Mouse (Mus musculus) hindbrain, embryonic 15.5 days (tissue): ENCODE data around the gene Ankar. TPM values are rescaled to one million over a fixed set of nuclear protein-coding genes. Genes with fewer than 3 reads are reported as not detected.

Experiments used
- ATAC-seq: fragments of 200-750 bp; cut with Nextera tagmentation; 2 replicates; pipeline ENCODE4 v1.8.0; 2017; ENCODE audit warnings: low read depth, moderate number of reproducible peaks, moderate TSS enrichment; ENCODE audit not compliant: low FRiP score
- H3K27ac ChIP-seq: fragments of 300-500 bp; sonication (generic); replicated peaks from 2 replicates; pipeline ENCODE4 v1.5.1; 2015; ENCODE audit warnings: mild to moderate bottlenecking, inconsistent platforms
- H3K27me3 ChIP-seq: fragments of 300-500 bp; sonication (generic); 2 replicates; pipeline ENCODE4 v1.6.1; 2015; ENCODE audit warnings: control low read depth, inconsistent platforms
- H3K36me3 ChIP-seq: fragments of 300-500 bp; sonication (generic); 2 replicates; pipeline ENCODE4 v1.6.1; 2015; ENCODE audit warnings: control low read depth, inconsistent platforms
- H3K4me1 ChIP-seq: fragments of 300-500 bp; sonication (generic); replicated peaks from 2 replicates; pipeline ENCODE4 v1.6.1; 2015; ENCODE audit warnings: control low read depth, inconsistent platforms
- H3K4me2 ChIP-seq: fragments of 300-500 bp; sonication (generic); 2 replicates; pipeline ENCODE4 v1.6.1; 2015; ENCODE audit warnings: moderate library complexity, mild to moderate bottlenecking, inconsistent platforms
- H3K4me3 ChIP-seq: fragments of 300-500 bp; sonication (generic); 2 replicates; pipeline ENCODE4 v1.5.1; 2015; ENCODE audit warnings: mild to moderate bottlenecking, inconsistent platforms
- H3K9ac ChIP-seq: fragments of 300-500 bp; sonication (generic); 2 replicates; pipeline ENCODE4 v1.6.1; 2015; ENCODE audit warnings: inconsistent platforms
- H3K9me3 ChIP-seq: fragments of 300-500 bp; sonication (generic); 2 replicates; pipeline ENCODE4 v1.6.1; 2016; ENCODE audit warnings: control low read depth, inconsistent platforms
- WGBS: fragments of 180-500 bp; shearing (Covaris S2); methylation state at CpG from one replicate; pipeline ENCODE4 v1.1.7; 2015; 5-methylcytosine and 5-hydroxymethylcytosine counted together
- polyA plus RNA-seq: library from polyadenylated mRNA; unstranded; fragments of >200 nt; fragmentation: Nextera tagmentation; extraction: Ambion mirVana; gene quantifications from 2 replicates; pipeline ENCODE4 v1.2.1, GENCODE M21; 2015

The Ankar gene
- not detected in 2 replicates for polyA plus RNA-seq

DNA sequence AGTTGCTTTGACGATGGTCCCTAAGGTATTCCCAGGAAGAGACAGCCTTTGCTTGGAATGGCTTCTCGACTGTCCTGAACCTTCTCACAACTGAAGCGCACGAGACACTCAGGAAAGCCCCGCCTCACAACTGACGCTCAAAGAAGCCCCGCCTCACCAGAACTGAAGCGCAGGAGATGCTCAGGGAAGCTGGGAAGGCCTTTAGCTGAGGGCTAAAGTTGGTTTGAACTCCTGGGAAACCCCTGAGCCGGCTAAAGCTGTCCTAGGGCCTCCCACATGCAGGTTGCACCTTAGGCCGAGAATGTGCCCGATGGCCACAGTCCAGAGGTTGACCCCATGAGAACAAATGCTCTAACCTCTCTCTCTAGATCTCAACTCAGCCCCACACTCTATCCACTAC, at the start of gene Ankar:
Ankar (minus strand) TSS at position 101 of the 400 bp plus-strand sequence.
- 84% methylated on average over 11 of the region's 11 CpGs for WGBS
- Histone ChIP-seq H3K27me3 (no peaks in the 10 kb centered on the region), H3K27ac (no peak within 1 kb of the TSS), H3K9ac (no peak within 1 kb of the TSS), H3K36me3 (no peaks in the 10 kb centered on the region), H3K4me2 (no peak within 1 kb of the TSS), H3K4me3 (no peak within 1 kb of the TSS), H3K9me3 (no peaks in the 10 kb centered on the region), H3K4me1 (no peaks in the 10 kb centered on the region)
- no peak for ATAC-seq

DNA sequence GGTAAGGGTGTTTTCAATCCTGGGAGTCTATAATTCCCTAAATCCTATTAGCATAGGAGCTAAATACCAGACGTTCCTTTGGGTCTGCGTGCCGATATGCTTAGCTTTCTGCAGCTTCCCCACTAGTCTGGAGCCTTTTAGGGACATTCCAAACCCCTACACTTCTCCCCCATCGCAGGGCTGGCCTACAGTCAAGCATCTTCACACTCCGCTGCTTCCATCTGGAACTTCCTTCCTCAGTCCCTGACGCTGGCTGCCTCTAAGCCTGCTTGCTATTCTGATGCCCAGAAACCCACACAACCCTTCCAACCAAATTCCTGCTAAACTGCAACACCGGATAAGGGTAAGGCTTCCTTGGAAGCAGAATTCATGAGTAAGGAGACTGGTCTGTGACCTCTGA, 46.0 kb upstream of the Ankar start:
- Histone ChIP-seq H3K27ac (no peak overlapping the region), H3K9ac (no peak overlapping the region), H3K27me3 (no peaks in the 10 kb centered on the region), H3K4me2 (no peak overlapping the region), H3K4me1 (no peaks in the 10 kb centered on the region), H3K36me3 (no peaks in the 10 kb centered on the region), H3K4me3 (no peak overlapping the region), H3K9me3 (no peaks in the 10 kb centered on the region)
- 71% methylated on average over 7 of the region's 7 CpGs for WGBS
- ATAC-seq = no peak

GRCm38 (mm10) chr1:72744816-72745506, 44.6 kb upstream of the Ankar start:
- no peaks in the 10 kb centered on the region for H3K36me3 ChIP-seq
- 85% methylated on average over 8 of the region's 8 CpGs for WGBS
- no peaks in the 10 kb centered on the region for H3K27me3 ChIP-seq
- no peak overlapping the region for H3K4me3 ChIP-seq
- H3K9me3 ChIP-seq = no peaks in the 10 kb centered on the region
- H3K27ac ChIP-seq = no peak overlapping the region
- H3K4me1 ChIP-seq = no peaks in the 10 kb centered on the region
- H3K4me2 ChIP-seq = no peak overlapping the region
- ATAC-seq = no peak
- no peak overlapping the region for H3K9ac ChIP-seq

DNA sequence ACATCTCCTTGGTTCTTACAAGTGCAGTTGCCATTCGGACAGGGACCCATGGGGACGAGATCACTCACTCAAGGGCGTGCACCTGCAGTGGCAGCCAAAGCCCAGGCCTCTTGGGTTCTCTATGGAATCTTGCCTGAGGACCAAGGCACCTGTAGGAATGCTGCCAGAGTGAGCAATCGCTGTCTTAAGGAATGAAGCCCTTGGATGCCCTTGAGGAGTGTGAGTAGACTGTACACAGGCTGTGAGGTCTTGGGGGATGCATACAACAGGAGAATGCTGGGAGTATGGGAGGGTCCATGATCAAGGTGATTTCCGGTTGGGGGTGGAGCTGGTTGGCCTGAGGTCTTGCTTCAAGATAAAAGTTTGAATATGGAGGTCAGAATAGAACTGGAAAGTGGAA, 41.0 kb upstream of the Ankar start:
- H3K4me3 ChIP-seq = no peak overlapping the region
- H3K36me3 ChIP-seq = no peaks in the 10 kb centered on the region
- 86% methylated on average over 5 of the region's 5 CpGs for WGBS
- peaks cover 12% of the 10 kb centered on the region for H3K4me1 ChIP-seq
- H3K4me2 ChIP-seq = no peak overlapping the region
- no peaks in the 10 kb centered on the region for H3K9me3 ChIP-seq
- no peaks in the 10 kb centered on the region for H3K27me3 ChIP-seq
- no peak overlapping the region for H3K27ac ChIP-seq
- ATAC-seq = no peak
- no peak overlapping the region for H3K9ac ChIP-seq

- Histone ChIP-seq H3K4me2 (no peak overlapping the region), H3K4me1 (peaks cover 18% of the 10 kb centered on the region), H3K9ac (no peak overlapping the region), H3K27me3 (no peaks in the 10 kb centered on the region), H3K36me3 (no peaks in the 10 kb centered on the region), H3K4me3 (no peak overlapping the region), H3K9me3 (no peaks in the 10 kb centered on the region), H3K27ac (peak overlapping the region; percentile 62)
- peak; percentile 86 for ATAC-seq
- WGBS = 37% methylated on average over 10 of the region's 10 CpGs
Measured at GRCm38 (mm10) chr1:72739681-72740063, 39.3 kb upstream of the Ankar start.

GRCm38 (mm10) chr1:72738946-72739680, 38.7 kb upstream of the Ankar start:
- Histone ChIP-seq H3K9me3 (no peaks in the 10 kb centered on the region), H3K4me1 (peaks cover 18% of the 10 kb centered on the region), H3K36me3 (no peaks in the 10 kb centered on the region), H3K9ac (no peak overlapping the region), H3K4me2 (no peak overlapping the region), H3K27ac (peak overlapping the region; percentile 62), H3K27me3 (no peaks in the 10 kb centered on the region), H3K4me3 (no peak overlapping the region)
- WGBS = 48% methylated on average over 15 of the region's 15 CpGs
- ATAC-seq = peak; percentile 40; the same call in 1 of the 2 replicates

GRCm38 (mm10) chr1:72736397-72737125, 36.2 kb upstream of the Ankar start:
- H3K4me2 ChIP-seq = no peak overlapping the region
- peaks cover 18% of the 10 kb centered on the region for H3K4me1 ChIP-seq
- ATAC-seq = no peak
- 63% methylated on average over 13 of the region's 13 CpGs for WGBS
- H3K27ac ChIP-seq = no peak overlapping the region
- H3K9ac ChIP-seq = no peak overlapping the region
- no peaks in the 10 kb centered on the region for H3K9me3 ChIP-seq
- H3K27me3 ChIP-seq = no peaks in the 10 kb centered on the region
- H3K36me3 ChIP-seq = no peaks in the 10 kb centered on the region
- H3K4me3 ChIP-seq = no peak overlapping the region

GRCm38 (mm10) chr1:72733191-72733691, 32.9 kb upstream of the Ankar start:
- Histone ChIP-seq H3K4me3 (no peak overlapping the region), H3K27ac (no peak overlapping the region), H3K4me2 (no peak overlapping the region), H3K36me3 (no peaks in the 10 kb centered on the region), H3K9ac (no peak overlapping the region), H3K27me3 (no peaks in the 10 kb centered on the region), H3K9me3 (no peaks in the 10 kb centered on the region), H3K4me1 (peaks cover 8% of the 10 kb centered on the region; the same call in 1 of the 2 replicates)
- no peak for ATAC-seq
- WGBS = 88% methylated on average over 9 of the region's 9 CpGs

- no peak for ATAC-seq
Measured at GRCm38 (mm10) chr1:72730126-72730525, 29.7 kb upstream of the Ankar start.

DNA sequence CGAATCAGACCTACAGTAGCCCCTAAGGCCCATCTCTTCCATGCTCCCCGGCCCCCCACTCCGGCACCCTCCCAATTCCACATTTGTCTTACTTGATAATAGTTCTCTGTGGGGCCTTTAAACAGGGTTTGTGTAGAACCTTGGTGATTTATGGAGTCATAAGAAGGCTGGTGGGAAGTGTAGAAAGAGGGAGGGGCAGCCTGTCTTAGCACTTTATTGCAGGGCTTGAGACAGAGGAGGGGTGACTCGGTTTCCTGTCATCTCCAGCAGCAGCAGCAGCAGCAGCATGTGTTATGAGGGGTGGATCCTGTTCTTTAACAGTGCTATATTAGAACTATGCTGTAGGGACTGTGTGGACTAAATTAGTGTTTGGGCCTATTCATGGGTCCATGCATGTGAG, 28.4 kb upstream of the Ankar start:
- Histone ChIP-seq H3K4me2 (no peak overlapping the region), H3K9ac (no peak overlapping the region), H3K9me3 (no peaks in the 10 kb centered on the region), H3K36me3 (no peaks in the 10 kb centered on the region), H3K4me3 (no peak overlapping the region), H3K4me1 (no peaks in the 10 kb centered on the region), H3K27ac (no peak overlapping the region), H3K27me3 (no peaks in the 10 kb centered on the region)
- ATAC-seq = no peak
- WGBS = 83% methylated on average over 4 of the region's 4 CpGs

More at GRCm38 (mm10) chr1:72730126-72730525, 29.7 kb upstream of the Ankar start:
- no peaks in the 10 kb centered on the region for H3K27me3 ChIP-seq
- H3K36me3 ChIP-seq = no peaks in the 10 kb centered on the region
- no peaks in the 10 kb centered on the region for H3K9me3 ChIP-seq
- no peak overlapping the region for H3K4me3 ChIP-seq
- no peak overlapping the region for H3K27ac ChIP-seq
- no peaks in the 10 kb centered on the region for H3K4me1 ChIP-seq
- no peak overlapping the region for H3K9ac ChIP-seq
- no peak overlapping the region for H3K4me2 ChIP-seq
- 73% methylated on average over 10 of the region's 10 CpGs for WGBS

GRCm38 (mm10) chr1:72725941-72726340, 25.6 kb upstream of the Ankar start:
- WGBS = 94% methylated on average over 13 of the region's 13 CpGs
- Histone ChIP-seq H3K27me3 (no peaks in the 10 kb centered on the region), H3K4me3 (no peak overlapping the region), H3K9ac (no peak overlapping the region), H3K9me3 (no peaks in the 10 kb centered on the region), H3K4me1 (no peaks in the 10 kb centered on the region), H3K4me2 (no peak overlapping the region), H3K36me3 (no peaks in the 10 kb centered on the region), H3K27ac (no peak overlapping the region)
- no peak for ATAC-seq

DNA sequence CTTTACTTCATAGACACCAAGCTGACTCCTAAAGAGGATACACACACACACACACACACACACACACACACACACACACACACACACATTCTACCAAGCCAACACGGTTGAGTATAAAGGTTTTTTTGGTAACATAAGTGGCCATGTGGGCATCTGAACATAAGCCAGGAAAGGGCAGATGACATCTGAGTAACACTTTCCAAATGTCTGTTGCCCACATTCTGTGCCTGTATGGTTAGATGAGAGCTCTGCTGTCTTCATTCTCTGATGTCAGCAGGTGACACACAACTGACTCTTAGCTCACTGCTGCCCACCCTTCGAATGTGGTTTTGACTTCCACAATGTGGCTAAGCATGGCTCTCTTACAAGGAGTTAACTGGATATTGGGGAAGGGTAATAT, 24.0 kb upstream of the Ankar start:
- no peaks in the 10 kb centered on the region for H3K9me3 ChIP-seq
- no peak overlapping the region for H3K27ac ChIP-seq
- no peaks in the 10 kb centered on the region for H3K36me3 ChIP-seq
- no peak overlapping the region for H3K9ac ChIP-seq
- H3K4me1 ChIP-seq = no peaks in the 10 kb centered on the region
- 77% methylated on average over 2 of the region's 2 CpGs for WGBS
- H3K4me3 ChIP-seq = no peak overlapping the region
- no peak for ATAC-seq
- no peak overlapping the region for H3K4me2 ChIP-seq
- no peaks in the 10 kb centered on the region for H3K27me3 ChIP-seq
